Mouse (Mus musculus) kidney, embryonic 14.5 days (tissue): Measurements from ENCODE around the gene Polr1d. TPM values are rescaled to one million over a fixed set of nuclear protein-coding genes. Genes with fewer than 3 reads are reported as not detected.

ENCODE experiments used
- ATAC-seq: fragments of 200-750 bp; cut with Nextera tagmentation; 2 replicates; pipeline ENCODE4 v1.8.0; 2017; ENCODE audit warnings: moderate number of reproducible peaks, mild to moderate bottlenecking, moderate TSS enrichment, moderate library complexity; ENCODE audit not compliant: low FRiP score, low TSS enrichment
- H3K27ac ChIP-seq: fragments of 300-500 bp; sonication (generic); 2 replicates; pipeline ENCODE4 v1.5.1; 2014; ENCODE audit warnings: low read depth, mild to moderate bottlenecking, low read length, moderate library complexity, mixed read lengths
- H3K27me3 ChIP-seq: fragments of 300-500 bp; sonication (generic); 2 replicates; pipeline ENCODE4 v1.6.1; 2014; ENCODE audit warnings: mild to moderate bottlenecking, low read length; ENCODE audit not compliant: control insufficient read depth, insufficient read depth
- H3K36me3 ChIP-seq: fragments of 300-500 bp; sonication (generic); 2 replicates; pipeline ENCODE4 v1.6.1; 2014; ENCODE audit warnings: low read length, mixed read lengths; ENCODE audit not compliant: control insufficient read depth, insufficient read depth
- H3K4me1 ChIP-seq: fragments of 300-500 bp; sonication (generic); 2 replicates; pipeline ENCODE4 v1.6.1; 2014; ENCODE audit warnings: low read length, mixed read lengths; ENCODE audit not compliant: control insufficient read depth, insufficient read depth
- H3K4me2 ChIP-seq: fragments of 300-500 bp; sonication (generic); replicated peaks from 2 replicates; pipeline ENCODE4 v1.6.1; 2014; ENCODE audit warnings: low read depth, mild to moderate bottlenecking, low read length
- H3K4me3 ChIP-seq: fragments of 300-500 bp; sonication (generic); 2 replicates; pipeline ENCODE4 v1.5.1; 2014; ENCODE audit warnings: mild to moderate bottlenecking, low read length
- H3K9ac ChIP-seq: fragments of 300-500 bp; sonication (generic); 2 replicates; pipeline ENCODE4 v1.6.1; 2014; ENCODE audit warnings: low read depth, mild to moderate bottlenecking, low read length, moderate library complexity
- H3K9me3 ChIP-seq: fragments of 300-500 bp; sonication (generic); 2 replicates; pipeline ENCODE4 v1.6.1; 2016; ENCODE audit warnings: low read length; ENCODE audit not compliant: control insufficient read depth
- WGBS: fragments of 180-500 bp; shearing (Covaris S2); extraction: QIAGEN DNeasy Blood & Tissue Kit; methylation state at CpG from one replicate; pipeline ENCODE4 v1.1.7; 2014; 5-methylcytosine and 5-hydroxymethylcytosine counted together
- polyA plus RNA-seq: library from polyadenylated mRNA; unstranded; fragments of >200 nt; fragmentation: Nextera tagmentation; extraction: Ambion mirVana; gene quantifications from 2 replicates; pipeline ENCODE4 v1.2.1, GENCODE M21; 2014

Polr1d gene
- polyA plus RNA-seq, 1 experiment from 2014 or later = 146 TPM

DNA sequence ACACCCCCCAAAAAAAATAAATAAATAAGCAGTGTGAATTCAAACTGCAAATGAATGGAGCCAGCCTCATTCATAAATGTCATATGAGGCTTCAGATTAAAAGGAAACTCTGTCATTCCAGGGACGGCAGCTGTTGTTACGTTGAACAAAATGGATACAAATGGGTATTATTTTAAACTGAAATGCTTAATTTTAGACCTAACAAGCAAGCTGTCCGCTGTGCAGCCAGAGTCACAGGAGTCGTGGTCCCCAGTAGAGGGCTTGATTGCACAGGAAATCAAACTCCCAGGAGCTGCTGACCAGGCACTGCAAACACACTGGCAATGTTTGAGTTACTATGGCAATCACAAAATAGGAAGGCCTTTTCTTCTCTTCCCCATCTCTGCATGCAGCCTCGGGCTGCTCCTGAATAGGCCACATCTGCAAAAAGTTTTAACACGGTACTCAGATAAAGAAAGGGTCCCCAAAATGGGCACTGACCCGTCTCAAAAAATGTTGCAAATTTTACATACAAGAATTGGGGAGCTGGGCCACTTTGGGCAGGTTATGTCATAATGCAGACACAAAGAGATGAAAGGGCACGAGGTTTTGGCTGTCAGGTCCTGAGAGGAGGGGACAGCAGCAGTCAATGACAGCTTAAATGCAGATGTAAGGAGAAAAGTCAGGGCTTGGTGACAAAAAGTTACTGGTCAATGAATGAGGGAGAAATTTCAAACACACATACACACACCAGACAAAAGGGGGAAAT, 57.7 kb downstream of the Polr1d start:
- no peak overlapping the region for H3K9ac ChIP-seq
- 51% methylated on average over 8 of the region's 8 CpGs for WGBS
- peaks cover 7% of the 10 kb centered on the region; the same call in 1 of the 2 replicates for H3K4me1 ChIP-seq
- no peak for ATAC-seq
- H3K36me3 ChIP-seq = no peaks in the 10 kb centered on the region
- no peaks in the 10 kb centered on the region for H3K27me3 ChIP-seq
- H3K27ac ChIP-seq = no peak overlapping the region
- H3K4me3 ChIP-seq = no peak overlapping the region
- no peak overlapping the region for H3K4me2 ChIP-seq
- no peaks in the 10 kb centered on the region for H3K9me3 ChIP-seq

DNA sequence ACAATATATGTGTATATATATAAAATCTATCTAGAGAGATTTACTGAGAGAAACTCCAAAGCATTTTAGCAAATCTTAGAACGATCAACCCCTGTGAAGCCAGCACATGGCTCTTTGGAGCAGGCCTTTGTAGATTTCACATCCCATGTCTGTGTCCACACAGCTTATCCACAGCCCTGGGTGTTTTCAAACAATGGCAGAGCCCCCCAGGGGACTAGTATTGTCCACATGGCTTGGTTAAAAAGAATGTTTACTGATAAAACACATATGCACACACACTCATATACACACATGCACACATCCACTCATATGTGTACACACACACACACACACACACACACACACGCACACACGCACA, 58.2 kb downstream of the Polr1d start:
- no peaks in the 10 kb centered on the region for H3K27me3 ChIP-seq
- 90% methylated on average over 3 of the region's 3 CpGs for WGBS
- no peaks in the 10 kb centered on the region for H3K9me3 ChIP-seq
- H3K4me2 ChIP-seq = no peak overlapping the region
- no peak overlapping the region for H3K4me3 ChIP-seq
- no peak overlapping the region for H3K27ac ChIP-seq
- H3K4me1 ChIP-seq = peaks cover 7% of the 10 kb centered on the region; the same call in 1 of the 2 replicates
- H3K36me3 ChIP-seq = no peaks in the 10 kb centered on the region
- no peak overlapping the region for H3K9ac ChIP-seq
- no peak for ATAC-seq

DNA sequence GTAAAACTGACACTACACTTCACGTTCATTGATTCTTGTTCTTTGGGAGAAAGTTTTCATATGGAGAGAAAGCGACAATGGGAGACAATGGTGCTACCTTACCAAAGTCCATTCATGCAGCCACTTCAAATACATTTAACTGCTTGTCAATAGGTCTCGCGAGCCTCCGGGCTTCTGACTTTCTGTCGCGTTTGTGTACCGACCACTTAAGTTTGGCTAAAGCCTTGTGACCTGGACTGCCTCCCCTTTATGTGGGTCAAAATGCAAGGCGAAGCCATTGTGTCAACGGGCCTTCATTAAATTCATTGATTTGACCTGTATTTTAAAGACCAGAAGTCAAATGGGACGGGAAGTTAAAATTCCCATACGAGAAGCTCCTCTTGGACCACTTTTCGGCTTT, 59.1 kb downstream of the Polr1d start:
- H3K27me3 ChIP-seq = no peaks in the 10 kb centered on the region
- no peaks in the 10 kb centered on the region for H3K36me3 ChIP-seq
- H3K4me1 ChIP-seq = peaks cover 7% of the 10 kb centered on the region; the same call in 1 of the 2 replicates
- H3K9me3 ChIP-seq = no peaks in the 10 kb centered on the region
- no peak overlapping the region for H3K4me3 ChIP-seq
- no peak overlapping the region for H3K4me2 ChIP-seq
- H3K27ac ChIP-seq = no peak overlapping the region
- no peak overlapping the region for H3K9ac ChIP-seq
- no peak for ATAC-seq
- WGBS = 57% methylated on average over 13 of the region's 13 CpGs

DNA sequence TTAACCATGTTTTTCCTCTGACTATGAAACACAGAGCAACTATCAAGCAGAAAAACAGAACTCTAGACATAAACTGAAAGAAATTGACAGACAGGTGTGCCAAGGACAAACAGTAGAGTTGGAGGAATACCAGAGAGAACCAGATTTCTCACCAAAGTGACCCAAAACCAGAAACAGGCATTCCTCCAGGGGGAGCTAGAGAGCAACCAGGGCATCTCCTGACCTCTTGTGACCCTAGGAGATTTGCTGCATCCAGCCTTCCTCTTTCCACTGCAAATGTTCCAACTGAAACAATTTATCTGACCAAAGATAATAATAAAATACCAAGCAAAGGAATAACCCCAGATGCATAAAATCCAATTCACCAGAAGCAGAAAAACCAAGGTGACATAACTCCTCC, 70.5 kb downstream of the Polr1d start:
- ATAC-seq = no peak

DNA sequence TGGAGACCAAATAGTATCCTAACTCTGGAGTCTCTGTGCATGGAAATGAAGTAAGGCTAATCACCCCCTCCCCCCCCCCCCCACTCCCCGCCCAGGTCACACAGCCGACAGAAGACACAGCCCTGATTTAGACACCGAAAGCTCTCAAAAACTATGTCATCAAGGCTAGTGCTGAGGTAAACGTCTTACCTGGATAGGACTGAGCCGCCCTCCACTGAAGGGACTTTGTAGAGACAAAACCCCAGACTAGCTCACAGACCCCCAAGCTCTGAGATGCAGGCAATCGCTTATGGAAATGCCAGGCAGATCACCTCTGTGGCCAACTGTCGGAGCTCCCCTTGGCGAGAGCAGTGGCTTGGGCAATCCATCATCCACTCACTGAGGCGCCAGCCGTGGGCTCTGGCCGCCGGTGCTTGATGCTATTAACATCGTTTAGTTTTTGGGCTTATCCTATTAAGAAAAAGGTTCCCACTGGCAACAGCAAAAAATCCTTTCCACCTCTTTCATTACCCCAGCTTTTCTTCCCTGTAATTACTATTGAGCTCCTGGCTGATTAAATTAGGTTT, 78.0 kb downstream of the Polr1d start:
- Histone ChIP-seq H3K4me2 (no peak overlapping the region), H3K9ac (no peak overlapping the region), H3K4me1 (peaks cover 3% of the 10 kb centered on the region; the same call in 1 of the 2 replicates), H3K4me3 (no peak overlapping the region), H3K36me3 (no peaks in the 10 kb centered on the region), H3K9me3 (no peaks in the 10 kb centered on the region), H3K27me3 (no peaks in the 10 kb centered on the region), H3K27ac (no peak overlapping the region)
- WGBS = 10% methylated on average over 13 of the region's 13 CpGs
- no peak for ATAC-seq

More for the DNA sequence above, 70.5 kb downstream of the Polr1d start:
- H3K4me3 ChIP-seq = no peak overlapping the region
- H3K27ac ChIP-seq = no peak overlapping the region
- H3K27me3 ChIP-seq = no peaks in the 10 kb centered on the region
- H3K4me1 ChIP-seq = no peaks in the 10 kb centered on the region
- H3K36me3 ChIP-seq = no peaks in the 10 kb centered on the region
- no peak overlapping the region for H3K9ac ChIP-seq
- no peak overlapping the region for H3K4me2 ChIP-seq
- H3K9me3 ChIP-seq = no peaks in the 10 kb centered on the region

DNA sequence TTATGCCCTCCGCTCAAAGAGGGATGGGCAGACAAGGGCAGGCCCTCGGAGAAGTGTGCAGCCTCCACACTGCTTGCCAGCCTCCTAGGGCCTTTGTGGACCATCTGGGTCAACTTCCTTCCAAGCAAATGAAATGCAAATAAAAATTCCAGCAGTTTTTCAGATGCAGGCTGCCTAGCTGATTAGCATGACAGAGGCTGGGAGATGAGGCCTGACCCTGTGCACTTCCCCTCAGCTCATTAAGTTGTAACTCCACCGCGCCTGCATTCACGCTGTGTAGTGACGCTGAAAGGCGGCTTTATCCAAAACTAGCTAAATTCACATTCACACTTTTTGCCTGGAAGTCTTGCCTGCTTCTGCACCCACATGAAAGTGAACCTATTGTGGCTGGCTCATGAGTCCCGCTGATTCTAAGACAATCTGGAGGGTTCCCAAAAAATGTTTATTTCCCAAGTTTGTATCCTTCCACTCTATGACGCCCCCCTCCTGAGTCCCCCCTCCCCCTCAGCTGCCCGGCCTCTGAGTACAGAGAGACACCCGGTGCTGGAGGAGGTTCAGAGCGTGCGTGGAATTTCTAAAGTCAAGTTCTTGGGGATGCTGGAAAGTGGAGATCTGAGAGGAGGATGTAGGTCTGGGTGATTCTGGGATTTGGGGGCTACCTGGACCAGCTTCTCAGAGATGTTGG, 78.7 kb downstream of the Polr1d start:
- no peak overlapping the region for H3K9ac ChIP-seq
- H3K4me1 ChIP-seq = peaks cover 3% of the 10 kb centered on the region; the same call in 1 of the 2 replicates
- H3K27ac ChIP-seq = no peak overlapping the region
- no peak overlapping the region for H3K4me3 ChIP-seq
- H3K4me2 ChIP-seq = no peak overlapping the region
- 0 out of 2 replicates have a peak, but pooled peaks have one; percentile 43 for ATAC-seq
- H3K9me3 ChIP-seq = no peaks in the 10 kb centered on the region
- H3K27me3 ChIP-seq = no peaks in the 10 kb centered on the region
- no peaks in the 10 kb centered on the region for H3K36me3 ChIP-seq
- WGBS = 5% methylated on average over 13 of the region's 13 CpGs

DNA sequence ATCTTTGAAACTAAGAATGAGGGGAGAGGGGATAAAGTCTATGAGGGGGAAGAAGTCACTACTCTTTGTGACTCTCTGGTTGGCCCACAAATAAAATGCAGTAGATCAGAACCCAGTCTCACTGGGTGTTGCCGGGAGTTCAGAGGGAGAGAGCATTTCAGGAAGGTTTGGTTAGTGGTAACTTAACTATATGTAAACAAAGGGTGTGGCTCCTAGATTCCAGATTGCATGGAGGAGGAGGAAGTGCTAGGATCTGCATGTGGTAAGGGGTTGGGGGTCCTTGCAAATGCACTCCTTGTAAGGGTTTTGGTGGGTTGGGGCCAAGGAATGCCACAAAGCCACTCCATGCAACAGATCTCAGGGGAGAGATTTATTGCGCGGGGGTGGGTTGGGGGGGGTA, 79.5 kb downstream of the Polr1d start:
- 23% methylated on average over 3 of the region's 3 CpGs for WGBS
- Histone ChIP-seq H3K4me3 (no peak overlapping the region), H3K27ac (no peak overlapping the region), H3K9me3 (no peaks in the 10 kb centered on the region), H3K27me3 (no peaks in the 10 kb centered on the region), H3K4me1 (peaks cover 3% of the 10 kb centered on the region; the same call in 1 of the 2 replicates), H3K4me2 (no peak overlapping the region), H3K36me3 (no peaks in the 10 kb centered on the region), H3K9ac (no peak overlapping the region)
- no peak for ATAC-seq

DNA sequence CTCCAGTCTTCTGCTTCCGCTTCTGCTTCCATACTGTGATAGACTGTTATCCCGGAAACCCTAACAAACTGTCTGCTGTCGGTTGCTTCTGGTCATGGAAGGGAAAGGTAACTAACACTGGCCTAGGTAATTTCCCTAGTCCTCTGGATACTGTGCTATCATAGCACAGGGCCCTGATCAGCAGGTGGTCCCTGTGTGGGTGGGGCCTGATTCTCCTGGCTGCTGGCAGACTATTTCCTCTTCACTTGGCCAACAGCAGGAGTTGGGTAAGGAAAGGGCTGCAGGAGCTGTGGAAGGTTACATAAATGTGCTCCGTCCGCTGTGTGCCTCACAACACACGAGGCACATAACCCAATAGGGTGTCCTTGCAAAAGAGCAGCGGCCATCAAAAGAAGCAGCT, 80.6 kb downstream of the Polr1d start:
- no peak for ATAC-seq
- H3K36me3 ChIP-seq = no peaks in the 10 kb centered on the region
- no peak overlapping the region for H3K4me2 ChIP-seq
- 78% methylated on average over 7 of the region's 7 CpGs for WGBS
- H3K27ac ChIP-seq = no peak overlapping the region
- no peaks in the 10 kb centered on the region for H3K27me3 ChIP-seq
- no peak overlapping the region for H3K9ac ChIP-seq
- peaks cover 3% of the 10 kb centered on the region; the same call in 1 of the 2 replicates for H3K4me1 ChIP-seq
- no peaks in the 10 kb centered on the region for H3K9me3 ChIP-seq
- no peak overlapping the region for H3K4me3 ChIP-seq

DNA sequence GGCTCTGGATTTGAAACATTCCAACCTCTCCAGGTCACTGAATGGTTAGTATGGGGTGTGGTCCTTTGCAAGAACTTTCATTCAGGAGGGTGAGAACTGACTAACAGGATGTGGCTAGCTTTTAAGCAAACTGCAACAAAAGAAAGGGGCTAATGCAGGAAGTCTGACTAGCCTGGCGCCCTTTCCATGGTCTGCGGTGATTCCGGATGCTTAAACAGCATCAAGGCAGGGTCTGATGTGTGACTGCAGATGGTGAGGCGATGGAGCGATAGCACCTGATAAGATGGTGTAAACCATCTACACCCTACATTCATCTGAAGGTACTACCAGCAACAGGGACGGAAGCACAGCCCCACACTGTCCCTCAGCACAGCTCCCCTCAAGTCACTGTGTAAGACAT, 82.5 kb downstream of the Polr1d start:
- WGBS = 82% methylated on average over 6 of the region's 6 CpGs
- H3K36me3 ChIP-seq = no peaks in the 10 kb centered on the region
- no peak overlapping the region for H3K4me3 ChIP-seq
- H3K27me3 ChIP-seq = no peaks in the 10 kb centered on the region
- ATAC-seq = no peak
- peaks cover 3% of the 10 kb centered on the region; the same call in 1 of the 2 replicates for H3K4me1 ChIP-seq
- H3K9ac ChIP-seq = no peak overlapping the region
- H3K4me2 ChIP-seq = no peak overlapping the region
- H3K27ac ChIP-seq = no peak overlapping the region
- H3K9me3 ChIP-seq = no peaks in the 10 kb centered on the region
